Mouse (Mus musculus) heart, embryonic 12.5 days (tissue): ENCODE measurements around the gene Il13. TPM values are rescaled to one million over a fixed set of nuclear protein-coding genes. Genes with fewer than 3 reads are reported as not detected.

ENCODE experiments used
- ATAC-seq: fragments of 200-750 bp; cut with Nextera tagmentation; 2 replicates; pipeline ENCODE4 v1.8.0; 2017; ENCODE audit warnings: moderate TSS enrichment, moderate library complexity; ENCODE audit not compliant: insufficient number of reproducible peaks, low FRiP score
- H3K27ac ChIP-seq: fragments of 300-500 bp; sonication (generic); 2 replicates; pipeline ENCODE4 v1.5.1; 2016; ENCODE audit warnings: mild to moderate bottlenecking, moderate library complexity; ENCODE audit not compliant: poor library complexity, severe bottlenecking
- H3K27me3 ChIP-seq: fragments of 300-500 bp; sonication (generic); replicated peaks from 2 replicates; pipeline ENCODE4 v1.6.1; 2016; ENCODE audit warnings: mild to moderate bottlenecking, moderate library complexity
- H3K36me3 ChIP-seq: fragments of 300-500 bp; sonication (generic); 2 replicates; pipeline ENCODE4 v1.6.1; 2016; ENCODE audit warnings: mild to moderate bottlenecking, moderate library complexity
- H3K4me1 ChIP-seq: fragments of 300-500 bp; sonication (generic); replicated peaks from 2 replicates; pipeline ENCODE4 v1.6.1; 2016; ENCODE audit warnings: mild to moderate bottlenecking
- H3K4me2 ChIP-seq: fragments of 300-500 bp; sonication (generic); 2 replicates; pipeline ENCODE4 v1.6.1; 2016; ENCODE audit warnings: mild to moderate bottlenecking, moderate library complexity
- H3K4me3 ChIP-seq: fragments of 300-500 bp; sonication (generic); 2 replicates; pipeline ENCODE4 v1.5.1; 2016; ENCODE audit warnings: mild to moderate bottlenecking
- H3K9ac ChIP-seq: fragments of 300-500 bp; sonication (generic); 2 replicates; pipeline ENCODE4 v1.6.1; 2016; ENCODE audit warnings: mild to moderate bottlenecking, moderate library complexity
- H3K9me3 ChIP-seq: fragments of 300-500 bp; sonication (generic); replicated peaks from 2 replicates; pipeline ENCODE4 v1.6.1; 2016; ENCODE audit warnings: mild to moderate bottlenecking, moderate library complexity
- WGBS: fragments of 180-500 bp; shearing (Covaris S2); methylation state at CpG from one replicate; pipeline ENCODE4 v1.1.7; 2016; 5-methylcytosine and 5-hydroxymethylcytosine counted together
- polyA plus RNA-seq: library from polyadenylated mRNA; unstranded; fragments of >200 nt; fragmentation: Nextera tagmentation; extraction: Ambion mirVana; gene quantifications from 2 replicates; pipeline ENCODE4 v1.2.1, GENCODE M21; 2016

The Il13 gene
- polyA plus RNA-seq, 1 experiment from 2014 or later = not detected

DNA sequence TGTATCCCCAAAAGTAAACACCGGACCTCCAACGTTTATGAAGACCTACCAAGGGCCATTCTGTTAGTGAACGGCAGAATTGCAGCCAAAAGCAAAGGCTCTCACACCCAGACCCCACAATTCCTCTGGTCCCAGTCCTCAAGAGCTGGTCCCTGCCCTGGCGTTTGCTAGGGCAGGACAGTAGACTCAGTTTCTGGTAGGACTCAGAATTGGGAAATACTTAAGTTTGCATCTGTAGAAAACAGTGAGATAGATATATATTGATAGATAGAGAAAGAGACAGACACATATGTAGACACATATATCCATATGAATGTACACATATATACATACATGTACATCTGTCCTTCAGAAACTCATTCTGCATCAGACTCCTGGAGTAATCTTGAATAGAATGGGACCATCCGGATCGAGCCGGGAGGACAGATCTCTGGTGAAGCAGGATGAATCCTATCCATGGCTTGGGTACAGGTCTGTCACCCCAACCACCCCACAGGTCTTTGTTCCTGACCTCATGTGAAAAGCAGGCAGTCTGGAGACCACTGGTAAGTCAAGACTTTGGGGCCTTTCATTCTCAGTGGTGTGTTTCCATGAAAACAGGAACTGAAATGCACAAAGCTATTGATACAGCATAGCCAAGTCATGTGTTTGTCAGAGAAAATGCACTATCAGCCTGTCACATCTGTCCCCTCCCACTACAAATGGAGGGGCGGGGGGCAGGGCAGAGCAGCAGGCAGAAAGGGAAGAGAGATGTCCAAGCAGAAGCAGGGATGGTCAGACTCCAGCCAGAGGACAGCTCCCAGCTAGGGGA lies 17.5 kb downstream of the Il13 start:
- WGBS = 74% methylated on average over 8 of the region's 8 CpGs
- Histone ChIP-seq H3K4me1 (peaks cover 12% of the 10 kb centered on the region; the same call in 1 of the 2 replicates), H3K27ac (no peak overlapping the region), H3K4me2 (no peak overlapping the region), H3K4me3 (no peak overlapping the region), H3K27me3 (no peaks in the 10 kb centered on the region), H3K36me3 (no peaks in the 10 kb centered on the region), H3K9ac (no peak overlapping the region), H3K9me3 (no peaks in the 10 kb centered on the region)
- no peak for ATAC-seq

DNA sequence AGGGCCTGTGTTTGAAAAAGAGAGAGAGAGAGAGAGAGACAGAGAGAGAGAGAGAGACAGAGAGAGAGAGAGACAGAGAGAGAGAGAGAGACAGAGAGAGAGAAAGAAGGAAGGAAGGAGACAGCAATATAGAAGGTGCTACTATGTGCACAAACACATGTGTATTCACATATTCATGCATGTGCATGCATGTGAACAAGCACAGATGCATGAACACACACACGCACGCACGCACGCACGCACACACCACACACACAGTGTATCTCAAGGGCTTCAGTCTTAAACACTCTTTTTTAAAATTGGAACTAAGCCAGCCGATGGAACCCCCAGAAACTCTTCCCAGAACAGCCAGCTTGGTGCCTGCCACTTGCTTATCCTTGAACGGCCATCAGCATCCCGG lies 18.9 kb downstream of the Il13 start:
- ATAC-seq = no peak
- Histone ChIP-seq H3K4me2 (no peak overlapping the region), H3K27me3 (no peaks in the 10 kb centered on the region), H3K36me3 (no peaks in the 10 kb centered on the region), H3K4me3 (no peak overlapping the region), H3K4me1 (0 out of 2 replicates have a peak, but pooled peaks cover 4% of the 10 kb centered on the region), H3K27ac (no peak overlapping the region), H3K9ac (no peak overlapping the region), H3K9me3 (no peaks in the 10 kb centered on the region)
- WGBS = 89% methylated on average over 8 of the region's 8 CpGs

DNA sequence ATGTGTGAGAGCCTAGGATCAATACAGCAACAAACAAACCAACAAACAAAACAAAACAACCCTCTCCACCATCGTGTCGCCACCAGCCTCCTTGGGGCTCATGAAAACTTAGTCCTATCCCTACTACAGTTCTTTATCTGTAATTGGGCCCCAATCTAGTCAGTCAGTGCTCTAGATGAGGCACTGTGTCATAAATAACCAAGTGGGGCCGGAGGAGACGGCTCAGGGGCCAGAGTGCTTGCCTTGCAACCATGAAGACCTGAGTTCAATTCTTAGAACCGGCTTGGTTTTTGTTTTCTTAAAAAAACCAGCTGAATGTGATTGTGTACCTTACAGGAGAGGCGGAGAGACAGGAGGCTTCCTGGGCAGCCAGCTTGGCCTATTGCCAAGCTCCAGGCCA lies 19.3 kb downstream of the Il13 start:
- no peak overlapping the region for H3K4me2 ChIP-seq
- WGBS = 62% methylated on average over 6 of the region's 6 CpGs
- H3K27ac ChIP-seq = no peak overlapping the region
- H3K9me3 ChIP-seq = no peaks in the 10 kb centered on the region
- no peak overlapping the region for H3K4me3 ChIP-seq
- no peaks in the 10 kb centered on the region for H3K36me3 ChIP-seq
- 0 out of 2 replicates have a peak, but pooled peaks cover 4% of the 10 kb centered on the region for H3K4me1 ChIP-seq
- no peak overlapping the region for H3K9ac ChIP-seq
- ATAC-seq = no peak
- H3K27me3 ChIP-seq = no peaks in the 10 kb centered on the region

DNA sequence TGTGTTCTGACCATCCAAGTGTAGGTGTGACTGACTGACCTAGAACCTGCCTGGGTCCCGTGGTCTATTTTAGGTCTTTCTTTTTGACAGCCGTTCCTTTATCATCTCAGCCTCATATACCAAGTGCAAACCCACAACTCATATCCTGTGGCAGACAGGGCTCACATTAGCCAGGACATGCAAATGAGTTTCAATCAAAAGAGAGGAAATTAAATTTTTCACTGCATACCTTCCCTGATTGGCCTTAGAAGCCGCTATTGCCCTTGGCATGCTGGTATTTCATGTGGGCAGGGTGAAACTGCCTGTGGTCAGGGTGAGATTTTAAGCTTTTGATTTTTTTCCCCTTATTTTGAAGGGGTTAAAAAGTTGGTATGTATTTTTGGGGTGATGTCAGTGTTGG lies 24.8 kb downstream of the Il13 start:
- no peak overlapping the region for H3K27ac ChIP-seq
- H3K36me3 ChIP-seq = no peaks in the 10 kb centered on the region
- H3K9ac ChIP-seq = no peak overlapping the region
- no peaks in the 10 kb centered on the region for H3K27me3 ChIP-seq
- no peak overlapping the region for H3K4me3 ChIP-seq
- 54% methylated on average over 3 of the region's 3 CpGs for WGBS
- peaks cover 13% of the 10 kb centered on the region for H3K4me1 ChIP-seq
- no peak for ATAC-seq
- H3K4me2 ChIP-seq = no peak overlapping the region
- no peaks in the 10 kb centered on the region for H3K9me3 ChIP-seq

DNA sequence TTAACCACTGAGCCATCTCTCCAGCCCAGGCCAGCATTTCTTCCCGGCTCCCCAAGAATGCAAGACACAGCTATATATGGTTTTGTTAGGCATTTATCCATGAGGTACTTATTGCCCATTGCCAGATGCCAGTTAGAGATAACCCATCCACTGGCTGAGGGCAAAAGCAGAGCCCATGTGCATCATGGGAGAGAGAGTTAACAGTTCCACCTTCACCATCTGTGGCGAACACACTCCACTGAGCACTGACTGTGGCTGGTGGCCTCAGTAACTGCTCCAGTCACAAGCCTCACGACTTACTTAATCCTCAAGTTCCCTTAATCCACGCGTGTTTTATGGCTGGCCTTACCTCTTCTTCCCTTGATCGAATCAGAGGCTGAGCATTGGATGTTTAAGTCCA lies 25.3 kb downstream of the Il13 start:
- Histone ChIP-seq H3K9me3 (no peaks in the 10 kb centered on the region), H3K27ac (no peak overlapping the region), H3K36me3 (no peaks in the 10 kb centered on the region), H3K4me2 (no peak overlapping the region), H3K27me3 (no peaks in the 10 kb centered on the region), H3K4me1 (peaks cover 13% of the 10 kb centered on the region), H3K9ac (no peak overlapping the region), H3K4me3 (no peak overlapping the region)
- ATAC-seq = no peak
- WGBS = 79% methylated on average over 6 of the region's 6 CpGs

DNA sequence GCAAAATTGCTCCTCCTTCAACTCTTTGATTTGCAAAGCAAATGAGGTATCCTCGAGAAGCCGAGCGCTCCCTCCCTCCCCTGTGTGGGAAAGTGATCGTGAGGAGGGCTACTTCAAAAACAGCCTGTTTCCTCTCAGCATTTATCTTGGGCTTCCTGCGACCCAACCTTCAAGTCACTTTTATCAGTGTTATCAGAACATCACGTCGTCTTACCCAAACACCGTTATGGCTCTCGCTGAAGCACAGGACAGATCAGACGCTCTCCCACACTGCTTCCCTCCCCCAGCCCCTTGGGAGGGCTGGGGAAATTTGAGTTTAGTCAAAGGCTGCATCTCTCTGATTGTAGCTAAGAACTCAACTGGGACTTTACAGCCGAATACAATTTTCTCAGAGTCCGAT lies 28.9 kb downstream of the Il13 start:
- 5% methylated on average over 12 of the region's 12 CpGs for WGBS
- Histone ChIP-seq H3K4me1 (peaks cover 13% of the 10 kb centered on the region), H3K4me3 (peak overlapping the region; percentile 17; the same call in 1 of the 2 replicates), H3K27me3 (no peaks in the 10 kb centered on the region), H3K9ac (0 out of 2 replicates have a peak overlapping the region, but pooled peaks have one; percentile 8), H3K36me3 (peaks cover 11% of the 10 kb centered on the region; the same call in 1 of the 2 replicates), H3K27ac (no peak overlapping the region), H3K9me3 (no peaks in the 10 kb centered on the region), H3K4me2 (peak overlapping the region; percentile 56)
- ATAC-seq = no peak

DNA sequence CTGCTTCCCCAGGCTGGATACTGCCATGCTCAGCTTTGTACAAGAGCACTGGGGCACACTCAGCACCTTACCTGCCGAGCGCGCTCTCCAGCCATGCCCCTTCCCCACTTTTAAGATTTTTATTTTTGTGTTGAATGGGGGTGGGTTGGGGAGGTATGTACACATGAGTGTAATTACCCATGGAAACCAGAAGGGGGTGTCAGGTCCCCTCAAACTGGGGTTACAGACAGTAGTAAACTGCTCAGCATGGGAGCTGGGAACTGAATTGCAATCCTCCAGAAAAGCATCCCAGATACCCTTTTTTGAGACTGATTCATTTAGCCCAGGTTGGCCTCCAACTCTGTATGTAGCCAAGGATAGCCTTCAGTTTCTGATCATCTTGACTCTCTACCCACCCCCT lies 29.5 kb downstream of the Il13 start:
- peaks cover 13% of the 10 kb centered on the region for H3K4me1 ChIP-seq
- WGBS = 80% methylated on average over 3 of the region's 3 CpGs
- H3K9ac ChIP-seq = no peak overlapping the region
- H3K4me2 ChIP-seq = no peak overlapping the region
- no peak for ATAC-seq
- no peak overlapping the region for H3K27ac ChIP-seq
- H3K27me3 ChIP-seq = no peaks in the 10 kb centered on the region
- no peak overlapping the region for H3K4me3 ChIP-seq
- H3K9me3 ChIP-seq = no peaks in the 10 kb centered on the region
- H3K36me3 ChIP-seq = peaks cover 15% of the 10 kb centered on the region; the same call in 1 of the 2 replicates

DNA sequence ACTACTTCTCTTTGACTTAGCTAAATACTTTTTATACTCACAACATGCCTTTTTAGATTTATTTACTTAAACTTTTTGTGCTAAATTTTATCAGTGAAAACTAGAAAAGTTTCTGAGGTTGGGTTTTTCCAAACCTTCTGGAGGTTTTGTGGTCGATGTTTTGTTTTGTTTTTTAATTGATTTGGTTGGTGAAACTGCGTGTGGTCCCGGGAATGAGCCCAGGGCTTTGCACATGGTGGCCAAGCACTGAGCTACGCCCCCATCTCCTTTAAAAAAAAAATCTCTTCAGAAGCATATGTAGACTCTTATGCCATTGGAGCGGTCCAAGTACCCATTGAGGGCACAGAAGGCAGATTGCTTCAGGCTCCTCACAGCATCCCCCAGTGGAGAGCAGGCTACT lies 43.4 kb downstream of the Il13 start:
- 87% methylated on average over 5 of the region's 5 CpGs for WGBS
- Histone ChIP-seq H3K4me3 (no peak overlapping the region), H3K27me3 (no peaks in the 10 kb centered on the region), H3K27ac (no peak overlapping the region), H3K9me3 (no peaks in the 10 kb centered on the region), H3K4me2 (no peak overlapping the region), H3K4me1 (no peaks in the 10 kb centered on the region; the same call in 1 of the 2 replicates), H3K9ac (no peak overlapping the region), H3K36me3 (peaks cover 47% of the 10 kb centered on the region)
- ATAC-seq = no peak

DNA sequence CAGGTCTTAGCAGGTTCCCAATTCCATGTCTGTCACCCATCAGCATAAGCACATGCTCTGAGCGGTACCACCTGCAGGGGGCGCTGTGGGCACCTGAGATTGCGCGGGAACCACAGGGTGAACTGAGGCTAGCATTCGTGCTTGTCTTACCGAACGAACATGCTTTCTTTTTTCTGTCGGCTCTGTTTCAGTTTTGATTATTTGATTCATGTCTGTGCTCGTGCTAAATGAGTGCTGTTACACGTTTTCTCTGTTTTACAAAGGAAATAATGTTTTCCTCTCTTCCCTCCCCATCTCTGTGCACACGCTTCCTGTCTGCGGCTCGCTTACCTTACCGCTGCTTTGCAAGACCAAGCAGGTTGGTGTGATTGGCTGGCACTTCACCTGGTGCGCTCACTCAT lies 44.1 kb downstream of the Il13 start:
- H3K36me3 ChIP-seq = peaks cover 45% of the 10 kb centered on the region
- no peak overlapping the region for H3K4me3 ChIP-seq
- no peak for ATAC-seq
- H3K4me2 ChIP-seq = peak overlapping the region; percentile 28
- WGBS = 40% methylated on average over 15 of the region's 15 CpGs
- H3K27ac ChIP-seq = no peak overlapping the region
- H3K9me3 ChIP-seq = no peaks in the 10 kb centered on the region
- H3K27me3 ChIP-seq = no peaks in the 10 kb centered on the region
- H3K4me1 ChIP-seq = peaks cover 3% of the 10 kb centered on the region
- H3K9ac ChIP-seq = no peak overlapping the region

DNA sequence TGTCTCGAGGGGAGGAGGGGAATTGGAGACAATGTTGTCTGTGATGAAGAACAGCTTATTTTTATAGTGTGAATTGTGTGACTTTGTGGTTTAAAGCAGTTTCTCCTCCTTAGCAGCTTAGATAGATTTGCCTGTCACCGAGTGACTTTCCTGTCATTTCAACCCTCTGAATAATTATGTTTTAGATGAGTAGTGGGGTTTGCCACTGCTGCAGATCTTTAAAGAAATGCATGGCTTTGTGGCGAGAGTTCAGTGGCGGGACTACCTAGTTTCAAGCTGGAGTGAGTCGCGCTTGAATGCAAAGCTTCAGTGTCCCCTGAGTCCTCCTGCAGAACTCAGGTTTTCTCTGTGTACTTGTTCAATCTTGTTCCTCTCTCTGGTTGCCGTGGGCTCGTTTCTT lies 46.2 kb downstream of the Il13 start:
- H3K4me1 ChIP-seq = peaks cover 3% of the 10 kb centered on the region
- no peak for ATAC-seq
- no peak overlapping the region for H3K9ac ChIP-seq
- no peak overlapping the region for H3K4me3 ChIP-seq
- H3K36me3 ChIP-seq = peaks cover 34% of the 10 kb centered on the region
- H3K4me2 ChIP-seq = no peak overlapping the region
- no peaks in the 10 kb centered on the region for H3K9me3 ChIP-seq
- H3K27ac ChIP-seq = no peak overlapping the region
- H3K27me3 ChIP-seq = no peaks in the 10 kb centered on the region
- 80% methylated on average over 8 of the region's 8 CpGs for WGBS

DNA sequence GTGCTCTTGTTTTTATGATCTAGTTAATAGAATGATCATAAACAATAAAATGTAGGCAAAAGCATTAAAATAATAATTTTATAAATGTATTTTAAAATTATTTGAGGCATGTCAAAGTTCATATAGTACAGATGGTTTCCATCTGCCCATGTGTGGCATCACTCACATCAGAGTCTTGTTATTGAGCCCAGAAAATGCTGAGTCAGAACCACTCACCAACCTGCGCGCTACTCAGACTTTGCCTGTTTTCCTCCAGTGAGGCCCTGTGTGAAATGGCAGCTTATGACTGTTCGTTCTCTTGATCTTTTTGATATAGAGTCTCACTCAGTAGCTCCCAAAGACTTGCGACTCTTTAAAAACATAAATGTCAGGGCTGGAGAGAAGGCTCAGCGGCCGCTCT lies 49.0 kb downstream of the Il13 start:
- H3K36me3 ChIP-seq = peaks cover 41% of the 10 kb centered on the region

DNA sequence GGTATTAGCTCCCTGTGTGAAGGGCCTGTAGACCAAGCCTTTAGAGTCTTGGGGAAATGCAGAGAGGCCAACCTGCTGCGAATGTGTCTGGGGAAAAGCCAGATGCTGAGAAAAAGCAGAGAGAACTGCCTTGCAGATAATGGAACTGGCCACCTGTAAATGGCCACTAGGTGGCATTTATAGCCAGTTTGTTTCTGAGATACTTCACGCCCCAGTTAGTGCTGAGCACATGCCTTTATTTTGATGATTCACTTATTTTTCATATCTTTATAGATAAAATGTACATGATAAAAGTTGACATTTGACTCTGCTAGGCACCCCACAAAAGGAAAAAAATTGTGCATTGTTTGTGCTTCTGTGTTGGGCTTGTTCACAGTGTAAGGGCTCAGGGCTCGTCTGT lies 49.7 kb downstream of the Il13 start:
- no peak for ATAC-seq
- WGBS = 61% methylated on average over 3 of the region's 3 CpGs
- peaks cover 47% of the 10 kb centered on the region for H3K36me3 ChIP-seq
- H3K27me3 ChIP-seq = no peaks in the 10 kb centered on the region
- no peak overlapping the region for H3K4me3 ChIP-seq
- peaks cover 3% of the 10 kb centered on the region for H3K4me1 ChIP-seq
- H3K4me2 ChIP-seq = no peak overlapping the region
- H3K9ac ChIP-seq = no peak overlapping the region
- H3K9me3 ChIP-seq = no peaks in the 10 kb centered on the region
- no peak overlapping the region for H3K27ac ChIP-seq

More for the DNA sequence above, 49.0 kb downstream of the Il13 start:
- ATAC-seq = no peak
- 62% methylated on average over 6 of the region's 6 CpGs for WGBS
- no peak overlapping the region for H3K4me2 ChIP-seq
- H3K9me3 ChIP-seq = no peaks in the 10 kb centered on the region
- H3K4me1 ChIP-seq = peaks cover 3% of the 10 kb centered on the region
- no peak overlapping the region for H3K27ac ChIP-seq
- H3K9ac ChIP-seq = no peak overlapping the region
- no peak overlapping the region for H3K4me3 ChIP-seq
- H3K27me3 ChIP-seq = no peaks in the 10 kb centered on the region
